Mouse (Mus musculus): Measurements from ENCODE around the gene Slc1a2.

Gene Slc1a2

GRCm38 (mm10) chr2:102663865-102664264 is 5.4 kb downstream of the Slc1a2 start:
- peak in 1 of 2 experiments; percentile 25 for DNase-seq

GRCm38 (mm10) chr2:102667981-102668380 is 9.5 kb downstream of the Slc1a2 start:
- DNase-seq = no peak

GRCm38 (mm10) chr2:102669580-102669979 is 11.1 kb downstream of the Slc1a2 start:
- no peak for DNase-seq

GRCm38 (mm10) chr2:102674582-102674981 is 16.1 kb downstream of the Slc1a2 start:
- DNase-seq = no peak

GRCm38 (mm10) chr2:102675275-102675674 is 16.8 kb downstream of the Slc1a2 start:
- DNase-seq = peak; percentile 85 to 88

GRCm38 (mm10) chr2:102676716-102677312 is 18.4 kb downstream of the Slc1a2 start:
- DNase-seq = peak; percentile 51 to 66

- no peak for DNase-seq
These were observed 18.9 kb downstream of the Slc1a2 start for GRCm38 (mm10) chr2:102677400-102677799.

GRCm38 (mm10) chr2:102681351-102681750 is 22.9 kb downstream of the Slc1a2 start:
- peak; percentile 68 to 75 for DNase-seq

- DNase-seq = peak; percentile 81 to 85
These were observed 23.7 kb downstream of the Slc1a2 start for GRCm38 (mm10) chr2:102682168-102682567.

GRCm38 (mm10) chr2:102685371-102686107 is 27.1 kb downstream of the Slc1a2 start:
- peak; percentile 51 to 68 for DNase-seq

- DNase-seq = peak in 1 of 2 experiments; percentile 18
These were observed 27.6 kb downstream of the Slc1a2 start for GRCm38 (mm10) chr2:102686108-102686450.

GRCm38 (mm10) chr2:102693556-102693955 is 35.1 kb downstream of the Slc1a2 start:
- no peak for DNase-seq

GRCm38 (mm10) chr2:102694750-102695149 is 36.3 kb downstream of the Slc1a2 start:
- DNase-seq = no peak

GRCm38 (mm10) chr2:102695541-102695940 is 37.1 kb downstream of the Slc1a2 start:
- no peak for DNase-seq

GRCm38 (mm10) chr2:102697732-102698131 is 39.3 kb downstream of the Slc1a2 start:
- DNase-seq = no peak

- no peak for DNase-seq
These were observed 41.5 kb downstream of the Slc1a2 start for GRCm38 (mm10) chr2:102699921-102700320.

- no peak for DNase-seq
These were observed 42.2 kb downstream of the Slc1a2 start for GRCm38 (mm10) chr2:102700695-102701094.

- no peak for DNase-seq
These were observed 42.9 kb downstream of the Slc1a2 start for GRCm38 (mm10) chr2:102701382-102701781.

GRCm38 (mm10) chr2:102703556-102703955 is 45.1 kb downstream of the Slc1a2 start:
- no peak for DNase-seq

- no peak for DNase-seq
These were observed 46.3 kb downstream of the Slc1a2 start for GRCm38 (mm10) chr2:102704781-102705180.

- DNase-seq = no peak
These were observed 53.1 kb downstream of the Slc1a2 start for GRCm38 (mm10) chr2:102711511-102711910.

GRCm38 (mm10) chr2:102712049-102712448 is 53.6 kb downstream of the Slc1a2 start:
- DNase-seq = no peak

GRCm38 (mm10) chr2:102712678-102713628 is 54.5 kb downstream of the Slc1a2 start:
- no peak for DNase-seq

All from cerebellum, postnatal 10 days (tissue).